Mouse (Mus musculus) bone marrow, adult 2 months (tissue): Measurements from ENCODE around the gene Mutyh.

Source experiments
- CTCF ChIP-seq: fragments of 200-500 bp; IDR thresholded peaks from 2 replicates; pipeline ENCODE4 v1.5.1; 2011; ENCODE audit warnings: low read length, control low read depth; ENCODE audit not compliant: control insufficient read depth, insufficient read depth
- POLR2A ChIP-seq: fragments of 200-500 bp; IDR thresholded peaks from 2 replicates; pipeline ENCODE4 v1.6.1; 2011; ENCODE audit warnings: low read depth, mild to moderate bottlenecking, control low read depth, low read length, borderline replicate concordance; ENCODE audit not compliant: control insufficient read depth

DNA sequence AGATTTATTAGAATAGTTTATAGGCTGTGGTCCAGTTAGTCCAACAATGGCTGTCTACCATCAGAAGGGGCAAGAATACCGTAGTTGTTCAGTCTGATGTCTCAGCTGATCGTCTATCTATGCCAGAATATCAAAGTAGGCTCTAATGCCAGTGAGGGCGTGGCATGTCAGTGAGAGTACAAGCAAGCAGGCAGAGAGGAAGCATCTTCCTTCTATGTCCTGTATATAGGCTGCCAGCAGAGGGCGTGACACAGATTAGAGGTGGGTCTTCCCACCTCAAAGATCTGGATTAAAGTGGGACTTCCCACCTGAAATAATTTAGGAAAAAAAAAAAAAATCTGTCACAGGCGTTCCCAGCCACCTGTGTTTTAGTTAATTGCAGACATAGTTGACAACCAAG is 7.6 kb upstream of the Mutyh start:
- peak; percentile 39; the same call in 1 of the 2 replicates for TF ChIP-seq CTCF
- TF ChIP-seq POLR2A = no peak
